ENCODE assay signal across 22 mouse cellular contexts in the genomic region with DNA sequence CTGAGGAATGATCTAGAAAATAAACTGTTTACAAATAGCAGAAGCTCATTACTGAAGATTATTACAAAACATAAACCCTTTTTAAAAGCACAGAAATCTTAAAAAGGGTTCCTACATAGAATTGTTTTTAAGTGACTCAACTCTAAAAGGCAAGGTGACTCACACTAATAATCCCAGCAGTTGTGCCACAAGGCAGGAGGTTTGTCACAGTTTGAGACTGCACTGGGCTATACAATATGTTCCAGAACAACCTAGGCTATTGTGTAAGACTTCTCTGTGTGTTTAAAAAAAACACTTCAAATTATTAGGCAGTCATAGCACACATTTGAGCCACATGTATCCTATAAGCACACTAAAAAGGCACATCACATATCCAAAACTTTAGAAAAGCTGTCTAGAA. TPM values are rescaled to one million over a fixed set of nuclear protein-coding genes. Genes with fewer than 3 reads are reported as not detected.
"Had no signal": no experiment of that assay in that cellular context is flagged by ENCODE, and none has a peak within 500 bp of the region (broad histone marks: within the 10 kb centered on the region; RNA-seq: fewer than 3 reads in every experiment).

No protein-coding gene starts in this region.

- DNase-seq: kidney, adult 11 months; kidney, adult 8-10 months; kidney, postnatal 10 days; kidney, postnatal 36 days; layer of hippocampus, postnatal 36 days; left cerebral cortex, postnatal 4 days; liver, postnatal 0 days; lung, embryonic 14.5 days; right cerebral cortex, postnatal 14 days; right cerebral cortex, postnatal 4 days; thymus, adult 2 months; thymus, postnatal 25 days had no signal

- H3K36me3 ChIP-seq: kidney, embryonic 15.5 days; limb, embryonic 12.5 days; limb, embryonic 15.5 days; midbrain, embryonic 12.5 days; midbrain, embryonic 15.5 days; neural tube, embryonic 13.5 days had no signal

- H3K4me3 ChIP-seq: kidney, embryonic 15.5 days; limb, embryonic 12.5 days; limb, embryonic 15.5 days; midbrain, embryonic 12.5 days; midbrain, embryonic 15.5 days; neural tube, embryonic 13.5 days had no signal

- H3K4me2 ChIP-seq: kidney, embryonic 15.5 days; limb, embryonic 12.5 days; limb, embryonic 15.5 days; liver, embryonic 11.5 days; lung, embryonic 14.5 days; midbrain, embryonic 12.5 days; midbrain, embryonic 15.5 days; neural tube, embryonic 13.5 days had no signal

- H3K27me3 ChIP-seq: kidney, embryonic 15.5 days; limb, embryonic 12.5 days; limb, embryonic 15.5 days; midbrain, embryonic 12.5 days; midbrain, embryonic 15.5 days; neural tube, embryonic 13.5 days had no signal

RNA-seq across cellular contexts. Expression of a gene that starts 42.0 kb away (rescaled TPM):
- polyA plus RNA-seq: kidney, embryonic 15.5 days; limb, embryonic 12.5 days; limb, embryonic 15.5 days; liver, embryonic 11.5 days; liver, embryonic 14.5 days; lung, embryonic 14.5 days; lung, postnatal 0 days; midbrain, embryonic 12.5 days; midbrain, embryonic 15.5 days; neural tube, embryonic 13.5 days; stomach, embryonic 14.5 days had no signal
